Mouse (Mus musculus): ENCODE data around the gene Uhmk1. TPM values are rescaled to one million over a fixed set of nuclear protein-coding genes. Genes with fewer than 3 reads are reported as not detected.

The Uhmk1 gene
- polyA plus RNA-seq, 1 experiment from 2014 or later = 16.0 TPM

DNA sequence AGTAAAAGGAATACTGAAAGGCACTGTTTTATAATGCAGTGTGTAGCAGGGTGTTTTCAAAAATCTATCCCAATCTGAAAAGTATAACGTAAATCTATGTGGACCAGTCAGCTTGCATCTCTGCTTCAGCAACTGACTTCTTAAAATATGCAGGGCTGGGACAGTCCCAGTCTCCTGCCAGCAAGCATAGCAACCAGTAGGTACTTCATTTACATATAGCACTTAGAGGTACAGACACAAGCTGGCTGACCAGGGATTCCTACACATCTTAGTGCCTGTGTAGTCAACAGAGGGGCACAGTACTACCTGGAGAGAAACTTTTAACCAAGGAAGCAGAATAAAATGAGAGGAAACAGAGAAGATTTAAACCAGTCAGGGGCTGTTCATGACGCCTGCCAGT is 62.6 kb downstream of the Uhmk1 start:
- no peak for ATAC-seq (replicated peaks; ENCODE audit: low FRiP score)
- H3K36me3 ChIP-seq (ENCODE audit: control insufficient read depth, insufficient read depth, low read length) = peaks cover 12% of the 10 kb centered on the region
- WGBS = 91% methylated on average over 2 of the region's 2 CpGs

DNA sequence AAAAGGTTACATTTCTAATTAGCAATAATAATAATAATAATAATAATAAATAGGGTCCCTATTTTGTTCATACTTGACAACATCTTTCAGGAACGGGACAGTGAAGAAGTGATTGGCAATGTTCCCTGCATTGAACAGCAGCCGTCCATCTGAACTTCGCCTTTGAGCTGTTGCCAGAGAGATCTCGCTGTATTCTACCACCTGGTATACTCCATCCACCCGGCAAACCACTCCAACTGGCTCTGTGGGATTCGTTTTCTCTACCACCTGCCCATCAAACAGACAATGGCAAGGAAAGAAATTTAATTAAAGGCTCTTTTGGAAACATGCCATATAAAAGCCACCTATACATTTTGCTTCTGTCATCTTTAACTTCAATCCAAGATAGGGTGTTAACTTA is 64.3 kb downstream of the Uhmk1 start:
- Histone ChIP-seq H3K9me3 (ENCODE audit: control insufficient read depth, low read length) (no peaks in the 10 kb centered on the region), H3K27me3 (replicated peaks; ENCODE audit: control insufficient read depth, insufficient read depth, low read length) (no peaks in the 10 kb centered on the region), H3K36me3 (ENCODE audit: control insufficient read depth, insufficient read depth, low read length) (peaks cover 9% of the 10 kb centered on the region; the same call in 1 of the 2 replicates), H3K9ac (ENCODE audit: low read depth, low read length) (no peak overlapping the region), H3K4me3 (ENCODE audit: low read depth, low read length) (no peak overlapping the region), H3K4me2 (no peak overlapping the region), H3K4me1 (replicated peaks; ENCODE audit: control insufficient read depth, insufficient read depth, low read length) (peaks cover 13% of the 10 kb centered on the region; the same call in 1 of the 2 replicates), H3K27ac (ENCODE audit: low read depth, low read length) (no peak overlapping the region)
- 91% methylated on average over 6 of the region's 6 CpGs for WGBS
- DNase-seq (ENCODE audit: low spot score) (no peak), ATAC-seq (replicated peaks; ENCODE audit: low FRiP score) (no peak)

More for the DNA sequence above, 62.6 kb downstream of the Uhmk1 start:
- Histone ChIP-seq H3K27me3 (replicated peaks; ENCODE audit: control insufficient read depth, insufficient read depth, low read length) (no peaks in the 10 kb centered on the region), H3K4me3 (ENCODE audit: low read depth, low read length) (no peak overlapping the region), H3K4me2 (no peak overlapping the region), H3K9me3 (ENCODE audit: control insufficient read depth, low read length) (no peaks in the 10 kb centered on the region), H3K9ac (ENCODE audit: low read depth, low read length) (no peak overlapping the region), H3K4me1 (replicated peaks; ENCODE audit: control insufficient read depth, insufficient read depth, low read length) (peaks cover 9% of the 10 kb centered on the region; the same call in 1 of the 2 replicates), H3K27ac (ENCODE audit: low read depth, low read length) (no peak overlapping the region)
- DNase-seq (ENCODE audit: low spot score) = no peak

DNA sequence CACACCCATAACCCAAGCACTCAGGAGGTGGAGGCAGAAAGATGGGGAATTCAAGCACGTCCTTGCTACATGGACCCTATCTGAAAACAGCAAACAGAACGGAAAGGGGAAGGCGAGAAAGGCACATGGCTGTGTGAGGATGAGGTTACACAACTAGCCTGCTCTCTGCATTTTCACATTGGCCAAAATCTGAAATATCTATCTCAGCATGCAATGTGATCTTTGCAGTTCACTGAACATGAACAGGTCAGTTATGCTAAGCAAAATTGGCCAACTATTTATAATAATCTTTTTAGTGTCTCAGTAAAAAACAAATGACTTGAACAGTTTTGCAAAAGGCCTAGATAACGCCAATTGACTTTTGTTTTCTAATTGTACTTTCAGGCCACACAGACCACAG is 65.4 kb downstream of the Uhmk1 start:
- no peaks in the 10 kb centered on the region for H3K27me3 ChIP-seq (replicated peaks; ENCODE audit: control insufficient read depth, insufficient read depth, low read length)
- no peak for ATAC-seq (replicated peaks; ENCODE audit: low FRiP score)
- H3K9ac ChIP-seq (ENCODE audit: low read depth, low read length) = no peak overlapping the region
- no peak for DNase-seq (ENCODE audit: low spot score)
- peaks cover 5% of the 10 kb centered on the region; the same call in 1 of the 2 replicates for H3K36me3 ChIP-seq (ENCODE audit: control insufficient read depth, insufficient read depth, low read length)
- no peak overlapping the region for H3K27ac ChIP-seq (ENCODE audit: low read depth, low read length)
- 76% methylated on average over 4 of the region's 4 CpGs for WGBS
- no peak overlapping the region for H3K4me3 ChIP-seq (ENCODE audit: low read depth, low read length)
- H3K9me3 ChIP-seq (ENCODE audit: control insufficient read depth, low read length) = no peaks in the 10 kb centered on the region
- H3K4me2 ChIP-seq = no peak overlapping the region
- H3K4me1 ChIP-seq (replicated peaks; ENCODE audit: control insufficient read depth, insufficient read depth, low read length) = peaks cover 13% of the 10 kb centered on the region; the same call in 1 of the 2 replicates

DNA sequence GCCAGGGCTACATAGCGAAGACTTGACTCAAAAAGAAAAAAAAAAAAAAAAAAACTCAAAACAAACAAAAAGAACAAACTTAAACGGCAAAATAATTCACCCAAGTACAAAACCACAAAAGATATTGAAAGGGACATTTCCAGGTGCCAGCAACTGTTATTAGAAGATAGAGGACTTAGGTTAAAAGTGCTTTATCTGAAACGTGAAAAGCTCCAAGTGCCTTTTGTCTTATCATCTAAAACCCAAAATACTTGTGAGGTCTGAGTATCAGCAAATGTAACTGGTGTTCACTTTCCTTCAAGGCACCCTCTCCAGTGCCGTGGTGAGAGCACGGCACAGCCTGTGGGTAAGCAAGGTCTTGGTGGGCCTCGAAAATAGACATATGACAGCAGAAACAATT is 66.7 kb downstream of the Uhmk1 start:
- WGBS = 55% methylated on average over 6 of the region's 6 CpGs
- peaks cover 13% of the 10 kb centered on the region; the same call in 1 of the 2 replicates for H3K4me1 ChIP-seq (replicated peaks; ENCODE audit: control insufficient read depth, insufficient read depth, low read length)
- no peaks in the 10 kb centered on the region for H3K9me3 ChIP-seq (ENCODE audit: control insufficient read depth, low read length)
- peaks cover 5% of the 10 kb centered on the region; the same call in 1 of the 2 replicates for H3K36me3 ChIP-seq (ENCODE audit: control insufficient read depth, insufficient read depth, low read length)
- no peak overlapping the region for H3K4me3 ChIP-seq (ENCODE audit: low read depth, low read length)
- no peaks in the 10 kb centered on the region for H3K27me3 ChIP-seq (replicated peaks; ENCODE audit: control insufficient read depth, insufficient read depth, low read length)
- no peak overlapping the region for H3K9ac ChIP-seq (ENCODE audit: low read depth, low read length)
- ATAC-seq (replicated peaks; ENCODE audit: low FRiP score) = peak; percentile 87
- DNase-seq (ENCODE audit: low spot score) = no peak
- H3K4me2 ChIP-seq = peak overlapping the region; percentile 35
- H3K27ac ChIP-seq (ENCODE audit: low read depth, low read length) = peak overlapping the region; percentile 80

DNA sequence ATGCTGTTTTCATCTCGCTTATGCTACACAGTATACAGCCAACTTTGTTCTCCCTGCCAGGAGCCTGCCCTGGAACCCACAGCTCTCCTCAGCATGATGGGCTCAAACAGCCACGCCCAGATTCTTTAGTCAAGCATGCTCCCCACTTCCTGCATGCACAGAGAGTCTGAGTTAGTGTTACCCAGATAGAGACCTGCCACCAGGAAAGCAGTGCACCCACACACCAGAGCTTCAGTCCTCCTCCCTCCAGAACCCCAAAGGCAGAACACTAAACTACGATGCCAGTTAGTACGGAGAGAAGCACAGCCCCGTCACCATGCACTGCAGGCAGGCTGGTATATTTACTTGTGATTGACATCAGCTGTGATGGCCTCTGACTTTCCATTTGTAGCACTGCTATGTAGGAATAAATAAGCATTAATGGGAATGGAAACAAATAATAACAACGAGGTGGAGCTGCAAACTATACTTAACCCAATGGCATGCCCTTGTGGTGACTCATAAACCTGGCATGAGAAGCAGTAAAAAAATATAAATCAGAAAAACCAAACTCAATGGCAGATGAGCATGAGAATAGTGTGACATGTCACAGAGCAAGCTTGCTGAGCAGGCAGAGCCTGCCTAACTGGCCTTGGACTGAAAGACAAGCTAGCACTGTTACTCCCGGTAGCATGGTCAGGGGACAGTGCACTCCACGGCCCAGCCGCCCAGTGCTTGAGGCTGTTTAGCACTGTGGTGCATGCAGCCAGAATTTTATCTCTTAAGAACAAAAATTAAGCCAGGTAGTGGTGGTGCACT is 67.3 kb downstream of the Uhmk1 start:
- 70% methylated on average over 9 of the region's 9 CpGs for WGBS
- Histone ChIP-seq H3K27me3 (replicated peaks; ENCODE audit: control insufficient read depth, insufficient read depth, low read length) (no peaks in the 10 kb centered on the region), H3K36me3 (ENCODE audit: control insufficient read depth, insufficient read depth, low read length) (peaks cover 5% of the 10 kb centered on the region; the same call in 1 of the 2 replicates), H3K4me1 (replicated peaks; ENCODE audit: control insufficient read depth, insufficient read depth, low read length) (peaks cover 13% of the 10 kb centered on the region; the same call in 1 of the 2 replicates), H3K9me3 (ENCODE audit: control insufficient read depth, low read length) (no peaks in the 10 kb centered on the region), H3K4me2 (peak overlapping the region; percentile 15), H3K4me3 (ENCODE audit: low read depth, low read length) (no peak overlapping the region), H3K27ac (ENCODE audit: low read depth, low read length) (peak overlapping the region; percentile 80), H3K9ac (ENCODE audit: low read depth, low read length) (no peak overlapping the region)
- DNase-seq (ENCODE audit: low spot score) = no peak
- peak; percentile 73 for ATAC-seq (replicated peaks; ENCODE audit: low FRiP score)

DNA sequence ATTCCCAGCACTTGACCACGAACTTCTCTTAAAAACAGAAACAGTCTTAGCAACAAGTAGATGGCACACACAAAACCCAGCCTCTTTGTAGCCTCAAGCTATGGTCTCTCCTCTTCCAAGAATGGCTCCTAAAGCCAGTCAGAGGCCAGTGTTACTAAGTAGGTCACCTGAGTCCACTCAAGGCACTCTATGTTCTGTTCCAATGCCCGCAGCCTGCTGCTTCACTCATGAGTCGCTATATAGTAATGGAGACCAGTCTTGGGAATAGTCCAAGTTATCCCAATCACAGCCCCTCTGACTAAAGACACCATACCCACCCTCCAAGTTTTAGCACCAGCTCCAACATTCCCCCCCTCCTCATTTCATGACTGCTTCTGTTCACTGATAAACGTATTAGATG is 69.6 kb downstream of the Uhmk1 start:
- H3K27ac ChIP-seq (ENCODE audit: low read depth, low read length) = no peak overlapping the region
- peaks cover 5% of the 10 kb centered on the region; the same call in 1 of the 2 replicates for H3K36me3 ChIP-seq (ENCODE audit: control insufficient read depth, insufficient read depth, low read length)
- 90% methylated on average over 4 of the region's 4 CpGs for WGBS
- H3K4me2 ChIP-seq = no peak overlapping the region
- no peaks in the 10 kb centered on the region for H3K27me3 ChIP-seq (replicated peaks; ENCODE audit: control insufficient read depth, insufficient read depth, low read length)
- ATAC-seq (replicated peaks; ENCODE audit: low FRiP score) (no peak), DNase-seq (ENCODE audit: low spot score) (no peak)
- peaks cover 13% of the 10 kb centered on the region; the same call in 1 of the 2 replicates for H3K4me1 ChIP-seq (replicated peaks; ENCODE audit: control insufficient read depth, insufficient read depth, low read length)
- no peak overlapping the region for H3K9ac ChIP-seq (ENCODE audit: low read depth, low read length)
- no peak overlapping the region for H3K4me3 ChIP-seq (ENCODE audit: low read depth, low read length)
- no peaks in the 10 kb centered on the region for H3K9me3 ChIP-seq (ENCODE audit: control insufficient read depth, low read length)

Other genes starting within 250 kb of the Uhmk1 start
- gene Hsd17b7, start 246.2 kb downstream of the Uhmk1 start, polyA plus RNA-seq (2014; fragmentation: Nextera tagmentation; extraction: Ambion mirVana) = 12.1 and 14.7 TPM in 2 replicates
- 7.1 and 9.8 TPM in 2 replicates for gene Ddr2, start 104.6 kb downstream of the Uhmk1 start, polyA plus RNA-seq (2014; fragmentation: Nextera tagmentation; extraction: Ambion mirVana)
- gene Uap1, start 40.4 kb downstream of the Uhmk1 start, polyA plus RNA-seq (2014; fragmentation: Nextera tagmentation; extraction: Ambion mirVana) = 59.6 and 60.0 TPM in 2 replicates
- gene Sh2d1b2, start 17.4 kb upstream of the Uhmk1 start, polyA plus RNA-seq (2014; fragmentation: Nextera tagmentation; extraction: Ambion mirVana) = not detected in 2 replicates
- 0.12 TPM in 1 of 2 replicates, not detected in the other for gene Sh2d1b1, start 61.9 kb upstream of the Uhmk1 start, polyA plus RNA-seq (2014; fragmentation: Nextera tagmentation; extraction: Ambion mirVana)
- gene Gm7694, start 90.9 kb upstream of the Uhmk1 start, polyA plus RNA-seq (2014; fragmentation: Nextera tagmentation; extraction: Ambion mirVana) = 2.7 and 3.2 TPM in 2 replicates
- gene Spata46, start 93.4 kb upstream of the Uhmk1 start, polyA plus RNA-seq (2014; fragmentation: Nextera tagmentation; extraction: Ambion mirVana) = 0.84 and 1.1 TPM in 2 replicates

Data from liver, embryonic 11.5 days (tissue).